Mouse (Mus musculus): ENCODE measurements around the gene Gm10945.

DNA sequence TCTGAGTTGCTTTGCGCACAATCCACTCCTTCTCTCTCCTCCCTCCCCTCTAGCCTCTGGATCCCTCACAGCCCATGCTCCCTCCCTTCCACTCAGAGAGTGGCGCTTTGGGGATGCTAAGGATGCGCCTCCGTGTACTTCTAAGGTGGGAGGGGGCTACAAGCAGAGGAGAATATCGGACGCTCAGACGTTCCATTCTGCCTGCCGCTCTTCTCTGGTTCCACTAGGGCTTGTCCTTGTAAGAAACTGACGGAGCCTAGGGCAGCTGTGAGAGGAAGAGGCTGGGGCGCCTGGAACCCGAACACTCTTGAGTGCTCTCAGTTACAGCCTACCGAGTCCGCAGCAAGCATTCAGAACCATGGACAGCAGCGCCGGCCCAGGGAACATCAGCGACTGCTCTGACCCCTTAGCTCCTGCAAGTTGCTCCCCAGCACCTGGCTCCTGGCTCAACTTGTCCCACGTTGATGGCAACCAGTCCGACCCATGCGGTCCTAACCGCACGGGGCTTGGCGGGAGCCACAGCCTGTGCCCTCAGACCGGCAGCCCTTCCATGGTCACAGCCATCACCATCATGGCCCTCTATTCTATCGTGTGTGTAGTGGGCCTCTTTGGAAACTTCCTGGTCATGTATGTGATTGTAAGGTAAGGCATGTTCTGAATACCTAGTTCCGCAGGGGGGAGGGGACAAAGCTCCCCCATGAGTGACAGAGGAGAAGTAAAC lies 27.1 kb upstream of the Gm10945 start:
- TF ChIP-seq CTCF (IDR thresholded peaks at IDR 0.05; ENCODE audit: low read depth): no peak
- no peak for TF ChIP-seq EP300 (optimal IDR thresholded peaks at IDR 0.05)
